Mouse (Mus musculus): ENCODE measurements at regions not wholly inside any gene's neighbourhood (a gene's known extent, or its start where the extent isn't known, plus 50 kb on each side); places are given as distances from the start of the nearest gene placed in this dataset.

DNA sequence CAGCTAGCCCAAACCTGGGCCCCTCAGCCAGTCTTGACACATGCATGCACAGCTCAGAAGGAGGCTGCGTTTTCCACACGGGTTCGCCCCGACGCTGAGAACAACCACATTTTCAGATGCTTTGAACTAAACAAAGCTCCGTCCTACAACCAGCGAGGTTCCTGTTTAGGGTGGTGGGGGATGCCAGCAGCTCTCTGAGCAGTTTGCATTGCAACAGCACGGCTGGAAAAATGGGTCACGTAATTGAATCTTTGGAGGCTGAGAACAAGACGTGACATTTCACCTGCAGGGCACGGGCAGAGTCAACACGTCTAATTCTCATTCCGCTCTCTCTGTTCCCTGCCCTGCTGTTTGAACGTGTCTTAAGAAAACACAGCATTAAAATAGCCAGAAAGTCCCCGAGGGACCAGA is 119.2 kb downstream of the Syk start:
- DNase-seq (ENCODE audit: low spot score), result no peak

DNA sequence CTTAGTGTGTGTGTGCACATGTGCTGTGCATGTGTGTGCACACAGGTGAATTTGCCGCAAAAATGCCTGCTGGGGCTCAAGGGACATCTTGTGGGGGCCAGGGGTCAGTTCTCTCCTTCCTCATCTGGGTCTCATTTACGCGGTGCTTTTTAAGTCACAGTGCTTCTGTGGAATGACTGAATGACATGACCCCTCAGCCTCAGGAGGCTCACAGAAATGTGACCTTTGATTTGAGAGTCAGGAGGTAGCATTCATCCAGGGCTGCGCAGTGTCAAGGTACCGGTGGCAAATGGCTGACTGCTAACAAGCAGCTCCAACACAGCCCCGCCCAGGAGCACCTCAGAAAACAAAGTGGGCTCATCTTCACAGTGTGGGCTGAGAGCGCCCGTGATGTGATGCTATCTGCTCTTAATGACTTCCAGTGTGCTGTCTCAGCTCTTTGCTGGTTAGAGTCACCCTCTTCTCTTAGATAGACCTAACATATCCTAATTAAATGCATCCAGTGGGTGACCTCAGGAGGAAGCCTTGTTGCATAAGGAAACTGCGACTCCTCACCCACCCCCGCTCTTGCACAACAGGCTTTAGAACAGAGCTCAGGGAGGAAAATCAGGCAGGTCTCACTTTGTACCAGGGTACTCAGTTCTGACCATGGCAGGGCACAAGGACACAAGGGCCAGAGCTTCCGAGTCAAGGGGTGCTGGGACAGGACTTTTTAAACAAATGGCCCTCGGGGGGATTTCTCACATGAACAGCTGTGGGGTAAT is 120.6 kb downstream of the Syk start:
- no peak for DNase-seq (ENCODE audit: low spot score)
- intact Hi-C loops (cut with DNase I), result no loop called here

More for the DNA sequence above, 119.2 kb downstream of the Syk start:
- intact Hi-C loops (cut with DNase I), result no loop called here

DNA sequence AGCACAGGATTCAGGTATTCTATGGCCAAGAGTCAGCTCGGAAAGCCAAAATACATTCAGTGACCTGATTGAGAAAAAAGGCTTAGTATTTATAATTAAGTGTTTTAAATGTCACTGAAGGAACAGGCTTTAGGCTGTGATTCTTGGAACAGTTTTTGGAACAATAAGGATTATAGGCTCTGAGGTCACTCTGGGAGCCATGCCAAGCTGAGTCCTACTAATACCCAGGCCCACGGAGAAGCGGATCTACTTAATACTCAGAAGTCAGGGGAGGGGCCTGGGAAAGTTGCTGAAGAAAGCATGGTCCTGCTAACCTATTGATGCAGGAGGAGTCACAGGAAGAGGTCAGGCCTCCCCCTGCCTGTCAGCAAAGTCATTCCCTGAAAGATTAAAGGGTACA is 121.7 kb downstream of the Syk start:
- DNase-seq (ENCODE audit: low spot score), result no peak
- intact Hi-C loops (cut with DNase I), result no loop called here

DNA sequence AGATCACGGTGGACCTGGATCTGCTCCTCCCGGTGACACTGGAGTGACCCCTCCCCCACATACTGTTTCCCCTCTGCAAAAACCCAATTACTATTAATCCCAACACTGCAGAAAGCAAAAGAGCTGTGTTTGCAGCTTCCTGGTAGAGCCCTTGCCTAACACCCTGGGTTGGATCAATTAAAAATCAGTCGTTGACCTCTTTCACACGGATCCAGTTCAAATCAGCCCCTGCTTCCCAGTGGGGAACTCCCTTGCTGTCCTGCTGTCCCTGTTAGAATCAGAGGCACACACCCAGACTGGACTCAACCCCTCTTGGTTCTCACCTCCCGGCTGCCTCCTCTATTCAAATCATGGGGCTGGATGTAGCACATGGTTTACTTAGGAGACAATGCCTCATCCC is 126.6 kb downstream of the Syk start:
- DNase-seq (ENCODE audit: low spot score), result no peak
- intact Hi-C loops (cut with DNase I), result no loop called here

DNA sequence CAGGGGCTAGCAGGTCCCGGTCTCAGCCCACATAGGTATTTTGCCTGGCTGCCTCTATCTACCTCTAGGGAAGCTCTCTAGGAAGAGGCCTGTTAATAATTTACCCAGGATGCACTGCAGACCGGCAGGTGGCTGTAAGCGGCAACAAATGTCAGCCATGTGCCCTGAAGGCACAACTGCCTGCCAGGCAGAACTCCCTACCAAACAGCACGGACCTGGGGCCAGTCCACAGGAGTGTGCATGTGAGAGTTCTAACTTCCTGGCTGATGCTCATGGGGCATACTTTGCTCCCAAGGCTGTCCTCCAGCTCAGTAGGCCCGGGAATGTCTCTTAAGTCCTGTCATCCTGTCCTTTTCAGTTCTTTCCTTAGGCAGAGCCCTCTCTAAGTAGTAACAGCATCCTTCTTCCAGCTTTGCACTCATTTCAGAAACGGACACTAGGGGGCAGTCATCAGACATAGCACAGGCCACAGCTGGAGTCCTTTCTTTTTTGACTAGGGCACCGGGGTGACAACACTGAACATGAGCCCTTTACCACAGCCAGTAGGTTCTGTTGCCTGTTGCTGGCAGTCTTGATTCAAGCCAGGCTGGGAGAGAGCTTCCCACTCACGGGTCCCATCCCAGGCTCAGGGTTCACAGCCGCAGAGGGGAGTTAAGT is 128.9 kb downstream of the Syk start:
- intact Hi-C loops (cut with DNase I), result loop anchor here (1.0 to 10.0 kb wide), 5 partner anchors 55 to 383 kb away; no protein-coding TSS in a partner anchor
- peak; percentile 29 for DNase-seq (ENCODE audit: low spot score)

DNA sequence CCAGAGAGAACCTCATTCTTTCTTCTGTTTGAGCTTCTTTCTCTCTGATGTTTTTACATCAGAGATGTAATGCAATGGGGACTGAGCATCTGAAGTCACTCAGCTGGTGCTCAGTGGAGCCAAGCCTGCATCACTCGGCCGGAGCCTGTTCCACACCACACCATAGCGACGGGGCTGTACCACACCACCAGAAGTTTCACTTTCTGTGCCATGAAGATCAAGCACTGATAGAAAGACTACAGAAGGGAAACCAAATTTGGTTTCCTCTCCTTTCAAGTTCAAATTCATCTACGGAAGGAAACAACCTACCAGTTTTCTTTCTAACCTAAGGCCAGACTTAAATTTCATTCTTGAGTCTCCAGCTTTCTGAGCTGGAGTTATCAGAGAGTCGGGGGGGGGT is 138.5 kb downstream of the Syk start:
- no peak for DNase-seq (ENCODE audit: low spot score)
- intact Hi-C loops (cut with DNase I), result no loop called here

DNA sequence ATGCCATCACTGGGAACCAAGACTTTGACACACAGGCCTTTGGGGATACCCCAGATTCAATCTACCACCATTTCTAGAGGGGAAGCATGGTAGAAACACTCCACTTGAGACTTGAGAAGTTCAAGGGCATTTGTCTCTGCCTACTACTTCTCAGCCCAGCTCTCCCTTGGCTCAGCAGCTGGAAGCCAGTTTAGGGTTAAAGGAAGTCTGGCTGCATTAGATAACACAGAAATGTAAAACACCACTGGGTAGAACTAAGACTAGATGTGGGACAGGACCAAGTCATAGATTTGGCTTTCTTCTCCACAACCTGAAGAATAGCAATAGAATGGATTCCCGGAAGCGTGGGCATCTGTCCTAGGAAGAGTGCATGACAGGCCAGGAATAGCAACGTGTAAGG is 139.7 kb downstream of the Syk start:
- intact Hi-C loops (cut with DNase I), result no loop called here
- DNase-seq (ENCODE audit: low spot score), result no peak

DNA sequence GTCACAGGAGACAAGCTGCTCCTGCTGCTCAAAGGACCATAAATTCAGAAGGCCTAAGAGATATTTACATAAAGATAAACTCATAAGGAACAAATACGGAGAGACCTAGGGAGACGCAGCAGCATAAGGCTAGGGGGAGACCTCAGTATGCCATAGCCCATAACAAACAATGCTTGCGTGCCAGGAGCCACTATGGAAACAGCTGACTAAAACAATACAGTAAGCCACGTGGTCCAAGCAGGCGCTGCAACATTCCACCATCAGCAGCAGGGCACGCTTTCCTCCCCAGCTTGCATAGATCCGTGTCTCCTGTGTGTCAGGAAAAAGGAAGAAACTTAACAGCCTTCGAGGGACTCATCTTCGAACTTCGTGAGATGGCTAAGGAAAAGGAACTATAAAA is 143.1 kb downstream of the Syk start:
- intact Hi-C loops (cut with DNase I), result no loop called here
- DNase-seq (ENCODE audit: low spot score), result no peak

DNA sequence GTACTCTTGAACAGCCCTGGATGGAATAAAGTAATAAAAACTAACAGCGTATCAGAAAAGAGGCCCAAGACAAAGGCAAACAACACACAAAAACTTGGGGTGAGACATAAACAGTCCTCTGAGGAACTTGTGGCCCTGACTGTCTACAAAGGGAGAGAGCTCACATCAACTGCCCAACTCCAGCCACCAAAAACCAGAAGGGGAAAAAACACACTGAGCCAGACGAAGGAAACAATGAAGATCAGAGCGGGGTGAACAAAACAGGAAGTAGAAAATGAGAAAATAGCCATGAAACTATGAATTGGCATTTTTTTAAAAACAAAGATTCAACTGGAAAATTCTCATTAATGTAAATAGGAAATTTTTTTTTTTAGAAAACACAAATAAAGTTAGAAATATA is 143.6 kb downstream of the Syk start:
- intact Hi-C loops (cut with DNase I), result no loop called here
- no peak for DNase-seq (ENCODE audit: low spot score)

DNA sequence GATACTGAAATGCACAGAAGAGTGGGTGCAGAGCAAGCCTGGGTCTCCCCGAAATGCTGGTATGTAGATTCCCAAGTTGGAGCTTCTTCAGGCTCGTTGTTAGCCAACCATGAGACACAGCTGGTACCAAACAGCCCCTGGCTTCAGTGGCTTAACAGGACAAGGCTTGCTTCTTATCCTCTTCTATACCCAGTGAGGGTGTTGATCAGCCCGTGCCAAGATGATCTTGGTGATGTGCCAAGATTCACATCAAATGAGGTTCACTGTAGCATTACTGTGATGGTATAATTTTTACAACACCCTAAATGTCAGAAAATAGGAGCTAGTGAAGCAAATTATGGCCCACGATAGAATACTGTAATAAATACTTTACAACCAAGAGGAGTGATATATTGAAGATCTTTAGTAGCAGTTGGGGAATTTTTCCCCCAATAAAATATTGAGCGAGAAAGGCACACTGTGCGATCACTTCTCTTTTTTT is 152.5 kb downstream of the Syk start:
- no peak for DNase-seq (ENCODE audit: low spot score)
- intact Hi-C loops (cut with DNase I), result no loop called here

DNA sequence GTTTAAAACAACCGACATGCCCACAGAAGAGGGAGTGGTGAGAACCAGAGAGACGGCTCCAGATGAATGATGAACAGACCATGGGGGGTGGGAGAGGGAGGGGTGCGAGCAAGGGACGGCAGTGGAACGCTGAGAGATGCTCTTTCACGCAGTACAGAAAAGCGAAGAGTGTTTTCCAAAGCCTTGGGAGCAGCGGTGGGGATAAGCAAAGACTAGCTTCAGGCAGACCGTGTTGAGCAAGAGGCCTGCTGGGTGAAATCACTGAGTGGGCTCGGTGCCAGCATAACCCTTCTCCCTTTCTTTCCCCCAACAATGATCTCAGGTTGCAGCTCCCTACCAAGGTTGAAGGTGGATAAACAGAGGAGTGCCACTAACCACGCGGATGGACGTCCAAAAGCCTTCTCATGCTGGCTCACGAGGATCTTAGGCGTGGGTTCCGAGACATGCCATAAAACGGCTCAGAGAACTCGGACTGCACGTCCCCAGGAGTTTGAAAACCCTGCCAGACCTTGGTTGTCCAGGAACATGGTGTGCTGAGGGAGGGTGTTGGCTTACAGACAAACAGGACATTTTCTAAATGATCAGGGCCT is 153.1 kb downstream of the Syk start:
- no peak for DNase-seq (ENCODE audit: low spot score)
- intact Hi-C loops (cut with DNase I), result no loop called here

DNA sequence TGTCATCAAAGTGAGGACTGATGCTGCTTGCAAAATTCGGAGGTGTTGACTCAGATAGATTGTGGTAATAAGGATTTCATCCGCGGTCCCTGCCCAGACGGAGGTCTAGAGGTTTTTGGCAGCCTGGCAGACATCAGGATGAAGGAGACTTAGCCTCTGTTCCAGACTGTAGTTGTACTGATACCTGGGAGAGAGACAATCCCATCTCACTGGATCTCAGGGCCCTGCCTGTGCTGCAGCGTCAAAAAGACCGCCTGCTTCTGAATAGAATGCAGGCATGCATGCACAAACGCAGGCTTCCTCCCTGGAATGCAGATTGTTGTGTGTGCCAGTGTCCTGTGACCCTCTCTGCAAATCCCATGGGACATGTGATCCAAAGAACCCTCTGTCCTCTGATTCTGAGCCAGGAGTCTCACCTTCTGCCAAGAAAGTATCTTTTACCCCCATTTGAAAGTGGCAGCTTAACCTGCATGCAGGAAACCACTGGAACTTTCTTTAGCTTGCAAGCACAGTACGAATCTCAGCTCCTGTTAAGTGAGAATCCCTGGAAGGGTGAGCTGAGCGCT is 155.2 kb downstream of the Syk start:
- DNase-seq (ENCODE audit: low spot score), result no peak
- intact Hi-C loops (cut with DNase I), result no loop called here

DNA sequence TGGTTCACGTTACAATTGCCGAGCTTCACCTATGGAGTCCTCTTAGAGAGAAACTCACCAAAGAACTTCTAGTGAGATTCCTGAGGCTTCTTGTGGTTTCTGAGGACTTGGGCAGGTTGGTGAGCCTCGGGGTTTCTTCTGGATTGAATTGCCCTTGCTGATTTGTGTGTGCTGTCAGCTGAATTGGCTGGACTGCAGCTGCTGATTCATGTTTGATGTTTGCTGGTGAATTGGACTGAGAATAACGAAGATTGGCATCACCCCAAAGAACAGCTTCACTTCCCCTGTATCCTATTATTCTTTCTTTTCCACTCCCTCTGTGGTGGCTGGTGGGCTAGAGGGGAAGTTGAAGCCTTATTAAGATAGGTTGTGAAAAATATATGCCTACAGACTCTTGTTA is 158.4 kb downstream of the Syk start:
- intact Hi-C loops (cut with DNase I), result no loop called here
- DNase-seq (ENCODE audit: low spot score), result no peak

DNA sequence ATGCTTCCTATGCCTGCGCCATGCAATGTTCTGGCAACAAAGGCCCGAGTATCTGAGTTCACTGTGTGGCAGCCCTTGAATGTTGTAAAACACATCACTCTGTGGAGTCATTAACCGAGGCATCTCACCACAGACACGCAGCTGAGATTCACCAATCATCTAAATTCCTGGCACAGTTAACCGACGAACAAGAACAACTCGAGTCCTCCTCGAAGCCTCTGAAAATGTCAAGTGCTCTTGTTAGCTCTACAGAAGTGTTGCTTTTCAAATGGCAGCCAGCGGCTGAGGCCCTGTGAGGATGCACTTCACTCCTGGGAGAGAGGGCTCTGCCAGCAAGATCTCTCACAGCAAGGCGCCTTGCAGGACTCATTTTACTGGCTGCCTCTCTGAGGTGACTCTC is 173.0 kb downstream of the Syk start:
- intact Hi-C loops (cut with DNase I), result no loop called here
- no peak for DNase-seq (ENCODE audit: low spot score)

DNA sequence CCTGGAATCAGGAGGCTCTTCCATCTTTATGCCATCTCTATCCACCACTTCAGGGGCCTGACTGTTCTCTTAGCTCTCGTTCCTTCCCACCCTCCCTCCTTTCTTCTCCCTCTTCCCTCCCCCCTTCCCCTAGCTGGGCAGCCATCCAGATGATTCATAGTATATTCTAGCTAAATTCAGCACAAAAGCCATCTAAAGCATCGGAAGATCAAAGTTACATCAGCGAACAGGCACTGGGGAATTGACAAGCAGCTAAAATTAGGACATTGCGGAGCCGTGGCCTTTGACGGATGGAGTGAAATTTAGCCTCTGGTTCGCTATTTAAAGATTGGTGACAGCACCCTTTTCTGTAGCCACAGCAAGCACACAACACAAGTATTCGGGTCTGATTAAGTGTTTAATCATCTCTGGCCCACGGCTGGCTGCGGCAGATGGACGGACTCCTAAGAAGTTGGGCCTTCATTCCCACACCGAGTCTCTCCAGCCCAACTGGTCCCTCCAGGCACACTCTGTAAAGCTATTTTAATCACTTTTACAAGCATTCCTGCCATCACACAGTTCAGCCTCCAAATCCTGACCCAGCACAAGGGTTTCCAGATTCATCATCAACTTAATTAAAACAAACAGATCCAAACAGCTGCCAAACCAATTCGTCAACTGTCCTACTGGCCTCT is 163.8 kb downstream of the Auh start:
- intact Hi-C loops (cut with DNase I), result loop anchor here (5.0 kb wide), 1 partner anchor 122 kb away; no protein-coding TSS in a partner anchor

DNA sequence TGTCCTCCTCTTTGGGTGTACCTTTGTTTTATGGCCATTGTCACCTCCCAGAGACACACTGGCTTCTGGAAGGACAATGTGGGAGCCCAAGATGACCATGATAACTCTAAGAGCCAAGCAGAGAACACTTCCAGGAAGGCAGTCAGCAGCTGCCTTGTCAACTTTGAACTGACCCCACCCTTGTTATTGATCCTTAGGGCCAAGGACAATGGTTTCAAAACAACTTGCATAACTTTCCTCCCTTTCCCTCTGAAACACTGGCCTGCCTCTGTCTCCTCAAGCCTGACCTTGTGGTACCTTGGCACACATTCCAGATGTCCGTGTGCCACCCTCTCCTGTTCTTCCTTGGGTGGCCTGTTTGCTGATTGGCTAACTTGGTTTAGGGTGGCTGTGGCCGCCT is 163.2 kb downstream of the Auh start:
- no peak for DNase-seq (ENCODE audit: low spot score)
- intact Hi-C loops (cut with DNase I), result loop anchor here (5.0 kb wide), 1 partner anchor 121 kb away; no protein-coding TSS in a partner anchor

More for the DNA sequence above, 163.8 kb downstream of the Auh start:
- peak; percentile 13 for DNase-seq (ENCODE audit: low spot score)

DNA sequence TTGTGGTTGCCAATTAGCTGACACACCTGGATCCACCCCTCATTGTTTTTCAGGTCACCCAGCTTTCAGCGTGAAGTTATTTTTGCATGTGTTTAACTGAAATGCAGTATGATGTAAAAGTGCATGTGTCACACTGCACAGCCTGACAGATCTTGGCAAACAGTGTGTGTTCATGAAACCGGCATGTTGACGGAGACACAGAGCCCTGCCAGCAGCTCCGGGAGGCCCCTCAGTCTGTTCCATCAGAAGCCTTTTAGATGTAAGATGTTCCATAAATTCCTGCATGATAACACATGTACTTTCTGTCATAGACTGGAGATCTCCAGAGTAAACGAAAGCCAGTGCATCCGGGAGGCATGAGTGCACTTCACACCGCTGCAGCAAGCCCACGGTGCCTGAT is 159.5 kb downstream of the Auh start:
- DNase-seq (ENCODE audit: low spot score), result no peak
- intact Hi-C loops (cut with DNase I), result loop anchor here (5.0 kb wide), 1 partner anchor 117 kb away; no protein-coding TSS in a partner anchor

DNA sequence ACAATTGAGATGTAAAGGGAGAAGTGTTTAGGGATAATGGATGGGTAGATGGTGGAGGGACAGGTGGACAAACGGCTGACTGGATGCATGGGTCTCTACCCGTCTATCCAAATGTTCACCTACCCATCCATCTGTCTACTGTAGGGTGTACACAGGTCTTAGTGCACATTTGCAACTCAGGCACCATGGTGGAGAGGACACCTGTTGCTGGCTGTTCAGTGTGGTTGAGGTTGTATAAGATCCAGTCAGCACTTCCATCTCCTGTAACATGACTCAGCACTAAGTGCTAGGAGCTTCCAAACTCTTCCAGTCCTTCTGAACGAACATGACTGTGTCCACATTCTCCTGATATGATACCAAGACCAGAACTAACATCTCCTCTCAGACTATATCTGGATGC is 158.0 kb downstream of the Auh start:
- intact Hi-C loops (cut with DNase I), result no loop called here

DNA sequence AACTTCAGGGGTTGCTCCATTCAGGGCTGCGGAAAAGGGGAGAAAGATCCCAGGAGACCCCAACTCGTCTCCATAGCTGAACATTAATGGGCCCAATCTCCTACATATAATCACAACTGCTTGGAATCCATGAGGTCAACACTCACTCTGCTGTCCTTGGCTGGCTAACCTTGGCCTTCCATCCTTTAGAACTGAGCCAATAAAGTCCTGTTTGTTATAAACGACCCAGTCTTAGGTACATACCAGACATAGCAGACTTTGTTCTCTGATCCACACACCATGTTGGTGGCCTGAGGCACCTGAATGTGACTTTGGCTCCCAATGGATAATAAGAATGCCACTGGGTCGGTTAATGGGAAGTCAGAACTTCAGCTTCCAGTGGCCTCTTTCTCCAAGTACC is 157.4 kb downstream of the Auh start:
- DNase-seq (ENCODE audit: low spot score), result no peak
- intact Hi-C loops (cut with DNase I), result no loop called here

More for the DNA sequence above, 158.0 kb downstream of the Auh start:
- no peak for DNase-seq (ENCODE audit: low spot score)

DNA sequence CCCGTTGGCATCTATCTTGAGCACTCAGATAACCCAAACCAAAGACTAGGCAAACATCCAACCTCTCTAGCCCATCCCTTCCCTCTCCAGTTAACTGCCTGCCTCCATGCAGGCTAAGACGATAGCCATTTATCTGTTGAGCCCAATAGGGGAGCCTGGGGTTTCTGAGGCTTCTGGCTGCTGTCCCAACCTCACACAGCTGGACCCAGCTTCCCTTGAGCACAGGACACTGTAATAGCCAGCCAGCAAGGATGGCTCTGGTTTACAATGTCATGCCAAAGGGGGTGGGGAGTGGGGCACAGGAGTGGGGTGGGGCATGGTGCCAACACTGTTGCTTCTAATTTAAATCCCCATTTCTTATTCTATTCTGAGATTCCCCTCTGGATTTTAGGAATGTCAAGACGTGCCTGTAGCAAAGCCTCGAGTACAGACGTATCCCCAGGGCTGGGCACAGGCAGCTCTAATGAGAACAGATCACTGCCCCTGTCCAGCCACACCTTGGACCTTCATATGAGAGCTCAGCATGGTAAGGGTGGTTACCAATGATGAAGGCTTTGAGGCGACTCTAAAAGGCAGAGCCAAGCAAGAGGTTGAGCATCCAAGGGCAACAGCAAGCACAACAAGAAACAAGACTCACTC is 152.0 kb downstream of the Auh start:
- intact Hi-C loops (cut with DNase I), result no loop called here

More for the DNA sequence above, 152.0 kb downstream of the Auh start:
- DNase-seq (ENCODE audit: low spot score), result no peak

Data from heart, postnatal 25 days (tissue).